Mouse (Mus musculus): ENCODE results near the gene Dpp4. TPM values are rescaled to one million over a fixed set of nuclear protein-coding genes. Genes with fewer than 3 reads are reported as not detected.

Dpp4 gene
- 17.3 and 22.4 TPM in 2 replicates for polyA plus RNA-seq (2012; rRNA removed)

DNA sequence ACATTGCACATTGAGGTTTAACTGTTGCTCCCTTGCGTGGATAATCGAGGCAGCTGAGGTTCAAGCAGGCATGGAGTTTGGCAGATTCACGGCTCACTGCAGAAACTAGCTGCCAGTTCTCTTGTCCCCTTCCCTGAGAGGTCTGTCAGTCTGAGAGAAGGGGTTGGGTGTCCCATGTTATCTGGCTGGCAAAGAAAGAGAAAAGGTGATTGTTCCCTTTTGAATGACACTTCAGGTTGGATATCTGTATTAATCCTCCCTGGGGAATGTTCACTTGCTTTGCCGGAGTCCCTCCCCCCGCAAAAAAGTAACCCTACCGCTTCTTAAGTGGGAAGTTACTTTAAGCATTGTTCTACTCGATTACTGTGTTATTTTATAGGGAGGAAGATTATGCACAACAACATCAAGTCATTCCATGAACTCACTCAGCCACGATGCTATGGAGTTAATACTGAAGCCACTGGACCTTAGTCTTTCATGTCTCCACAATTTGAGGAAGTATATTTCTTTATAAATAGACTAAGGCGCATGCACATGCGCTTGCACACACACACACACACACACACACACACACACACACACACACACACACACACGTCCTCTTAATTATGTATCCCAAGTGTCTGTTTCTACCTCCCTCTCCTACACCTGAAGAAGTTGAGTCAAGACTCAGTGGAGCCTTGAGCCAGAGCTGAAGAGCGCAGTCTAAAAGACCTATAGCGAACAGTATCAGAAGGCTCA lies at the start of gene Dpp4:
Gene Dpp4 (minus strand): TSS at position 151 of the 741 bp plus-strand sequence.
- no peak for DNase-seq (ENCODE audit: low read depth)

DNA sequence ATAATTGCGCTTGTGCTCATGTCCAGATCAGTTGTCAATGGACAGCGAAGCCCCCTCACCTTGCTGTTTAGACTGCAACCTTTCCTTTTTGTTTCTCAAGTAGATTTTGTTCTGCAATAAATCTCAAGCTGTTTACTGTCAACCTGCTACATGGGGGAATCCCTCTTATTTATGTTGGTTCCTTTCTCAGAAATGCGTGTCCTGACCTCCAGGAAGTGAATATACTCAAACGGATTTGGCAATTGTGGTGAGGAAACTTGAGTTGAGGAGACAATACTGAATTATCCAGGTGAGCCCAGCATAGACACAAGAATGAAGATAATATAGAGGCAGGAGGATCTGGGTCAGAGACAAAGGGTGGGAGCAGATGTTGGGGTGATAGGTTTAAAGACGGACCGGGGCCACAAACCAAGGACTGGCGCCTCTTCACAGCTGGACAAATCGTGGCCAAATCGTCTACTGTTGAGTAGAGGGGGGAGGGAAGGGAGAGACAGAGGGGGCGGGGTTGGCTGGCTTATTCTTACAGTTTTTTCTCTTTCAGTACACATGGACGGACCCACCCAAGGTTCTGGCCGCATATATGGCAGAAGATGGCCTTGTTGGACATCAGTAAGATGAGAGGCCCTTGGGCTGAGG lies 48.9 kb upstream of the Dpp4 start:
- no peak for DNase-seq (ENCODE audit: low read depth)

DNA sequence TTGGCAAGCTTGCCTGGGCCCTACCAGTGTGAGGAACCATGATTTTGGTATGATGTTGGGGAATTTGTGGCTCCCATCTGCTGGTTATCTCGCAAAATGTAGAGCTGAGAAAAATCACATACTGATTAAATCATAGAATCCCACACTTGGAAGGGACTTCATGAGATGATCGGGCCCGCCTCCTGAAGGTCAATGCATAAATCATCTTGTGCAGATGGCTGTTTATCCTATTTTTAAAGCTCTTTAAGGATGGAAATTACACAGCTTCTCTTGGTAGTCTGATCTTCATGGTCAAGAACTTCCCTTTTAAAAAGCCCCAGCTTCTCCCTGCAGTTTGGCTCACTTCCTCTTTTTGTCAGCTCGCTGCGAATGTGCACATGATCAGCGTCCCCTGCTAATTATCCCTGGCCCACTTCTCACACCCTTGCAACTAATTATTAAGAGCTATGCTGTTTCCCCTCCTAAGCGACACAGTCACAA lies 48.2 kb upstream of the Dpp4 start:
- no peak for DNase-seq (ENCODE audit: low read depth)

DNA sequence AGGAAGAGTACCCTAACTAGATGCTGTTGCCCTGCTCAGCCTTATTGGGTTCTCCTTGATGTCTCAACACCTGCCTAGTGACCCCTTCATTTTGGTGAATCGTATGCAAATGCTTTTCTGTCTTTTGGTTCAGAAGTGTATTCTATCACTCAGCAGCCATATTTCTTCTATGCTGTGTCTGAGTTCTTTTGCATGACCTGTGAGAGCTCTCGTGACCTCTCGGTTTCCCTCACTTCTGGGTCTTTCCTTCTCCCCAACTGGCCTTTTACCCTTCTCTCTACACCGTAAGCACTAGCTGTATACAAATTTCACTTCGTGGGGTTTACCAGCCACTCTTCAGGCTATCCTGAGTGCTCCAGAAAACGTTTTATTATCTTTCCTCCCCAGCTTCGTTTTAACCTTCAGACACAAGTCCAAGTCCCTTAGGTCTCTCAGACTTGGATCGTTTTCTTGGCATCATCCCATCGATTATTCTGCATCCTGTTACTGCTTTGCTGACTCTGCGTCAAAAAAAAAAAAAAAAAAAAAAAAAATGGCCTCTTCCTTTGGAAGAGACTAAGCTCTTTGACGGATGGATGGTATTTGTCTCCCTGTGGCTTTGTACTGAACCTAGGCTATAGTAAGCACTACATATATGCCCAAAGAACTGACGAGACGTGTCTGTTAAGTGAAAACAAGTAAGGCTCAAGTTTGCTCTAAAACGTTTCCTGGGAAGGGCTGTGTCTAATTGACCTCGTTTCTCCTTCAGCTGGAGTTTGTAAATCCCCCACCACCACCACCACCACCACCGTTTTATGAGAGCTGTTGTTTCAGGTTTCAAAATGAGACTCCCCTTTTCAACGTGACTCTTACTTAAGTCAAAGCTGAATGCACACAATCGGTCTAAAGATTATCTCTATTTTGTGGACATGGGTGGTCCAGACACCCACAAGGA lies 47.5 kb upstream of the Dpp4 start:
- DNase-seq (ENCODE audit: low read depth): no peak

DNA sequence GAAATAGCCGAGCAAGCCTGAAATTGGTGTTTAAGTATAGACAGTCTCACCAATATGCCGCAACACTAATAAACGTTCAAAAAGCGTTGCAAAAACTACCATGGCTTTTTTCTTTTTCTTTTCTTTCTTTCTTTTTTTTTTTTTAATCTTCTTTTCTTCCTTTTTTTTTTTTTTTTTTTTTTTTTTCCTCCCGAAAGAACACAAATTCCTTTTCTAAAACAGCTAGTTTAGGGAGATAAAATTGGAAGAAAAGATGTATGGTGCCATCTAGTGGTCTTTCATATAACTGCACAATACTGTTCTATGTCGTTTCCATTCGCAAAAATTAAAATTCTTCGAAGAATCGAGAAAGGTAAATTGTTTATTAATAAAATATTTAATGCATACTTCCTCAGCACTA lies 46.0 kb upstream of the Dpp4 start:
- no peak for DNase-seq (ENCODE audit: low read depth)

DNA sequence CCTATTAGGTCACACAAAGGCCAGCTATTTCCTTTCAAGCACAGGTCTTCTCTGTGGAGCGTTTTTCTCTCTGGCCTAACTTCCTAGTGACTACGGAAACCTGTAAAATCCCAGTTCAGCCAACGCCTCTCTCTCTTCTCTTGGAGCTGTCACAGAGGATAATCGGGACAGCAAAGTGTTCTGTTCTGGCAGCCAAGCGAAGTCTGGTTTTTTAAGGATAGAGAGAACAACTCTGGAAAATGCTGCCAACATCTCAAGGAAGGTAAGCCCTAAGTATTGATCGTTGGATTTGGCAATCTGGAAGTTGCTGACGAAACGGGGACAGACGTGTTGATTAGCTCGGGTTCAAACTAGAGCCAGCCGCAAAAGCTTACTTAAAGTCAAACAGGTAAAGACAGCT lies 43.0 kb upstream of the Dpp4 start:
- peak; percentile 24 for DNase-seq (ENCODE audit: low read depth)

DNA sequence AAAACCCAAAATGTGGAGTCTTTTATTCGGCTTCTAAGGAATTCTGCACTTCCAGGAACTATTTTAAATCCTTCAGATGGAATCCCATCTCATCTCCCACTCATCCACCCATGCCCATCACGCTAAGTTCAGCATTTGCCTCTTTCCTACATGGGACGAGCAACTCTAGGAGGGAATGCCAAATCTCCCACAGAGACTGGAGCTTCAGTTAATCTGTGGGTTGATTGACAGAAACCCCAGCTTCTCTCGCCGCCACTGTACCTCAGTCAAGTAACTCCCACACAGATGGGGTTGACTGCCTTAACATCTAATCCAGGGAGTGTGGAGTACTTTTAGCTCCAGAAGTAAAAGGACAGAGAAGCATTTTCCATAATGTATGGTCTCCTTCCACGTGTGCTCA lies 42.0 kb upstream of the Dpp4 start:
- no peak for DNase-seq (ENCODE audit: low read depth)

DNA sequence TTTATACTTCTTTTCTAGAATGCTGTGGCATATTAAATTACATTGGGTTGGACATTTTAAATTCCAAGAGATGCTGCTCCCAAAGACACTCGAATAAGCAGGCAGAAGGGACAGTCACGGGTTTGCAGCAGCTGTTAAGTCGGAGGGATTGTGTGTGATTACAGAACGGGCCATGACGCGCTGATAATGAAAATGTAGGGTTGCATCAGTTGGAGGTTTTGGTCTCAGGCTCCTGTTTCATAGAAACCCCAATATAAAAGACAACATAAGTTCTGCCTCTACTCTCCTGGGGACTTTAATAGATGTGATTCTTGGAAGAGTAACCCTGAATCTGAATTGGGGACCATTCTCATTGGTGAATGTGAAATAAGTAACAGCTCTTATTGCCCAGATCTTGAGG lies 38.3 kb upstream of the Dpp4 start:
- no peak for DNase-seq (ENCODE audit: low read depth)

DNA sequence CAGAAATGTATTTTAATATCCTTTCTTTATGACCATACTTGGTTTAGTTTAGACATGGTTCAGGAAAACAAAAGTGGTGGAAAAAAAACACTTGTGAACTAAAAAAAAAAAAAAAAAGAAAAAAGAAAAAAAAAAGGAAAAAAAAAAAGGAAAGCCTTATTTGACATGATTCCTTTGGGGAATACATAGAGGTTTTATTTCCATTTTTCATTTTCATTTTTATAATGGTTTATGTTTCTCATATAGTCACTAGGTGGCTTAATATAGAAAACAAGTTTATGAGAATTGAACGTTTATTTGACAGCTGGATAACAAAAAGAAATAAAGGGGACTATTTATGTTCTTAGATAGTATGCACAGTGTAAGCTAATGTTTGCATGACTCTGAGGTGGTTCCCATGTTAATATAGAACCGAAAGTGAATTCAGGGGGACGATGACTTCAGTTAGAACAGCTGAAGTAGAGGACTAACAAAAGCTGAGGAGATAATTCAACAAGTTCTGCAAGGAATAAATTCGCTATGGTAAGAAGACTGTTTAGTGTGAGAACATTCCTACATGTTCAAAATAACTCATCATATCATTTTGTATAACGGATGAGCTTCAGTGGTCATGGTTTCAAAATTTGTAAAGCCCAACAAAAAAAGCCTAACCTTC lies 37.8 kb upstream of the Dpp4 start:
- DNase-seq (ENCODE audit: low read depth): no peak

DNA sequence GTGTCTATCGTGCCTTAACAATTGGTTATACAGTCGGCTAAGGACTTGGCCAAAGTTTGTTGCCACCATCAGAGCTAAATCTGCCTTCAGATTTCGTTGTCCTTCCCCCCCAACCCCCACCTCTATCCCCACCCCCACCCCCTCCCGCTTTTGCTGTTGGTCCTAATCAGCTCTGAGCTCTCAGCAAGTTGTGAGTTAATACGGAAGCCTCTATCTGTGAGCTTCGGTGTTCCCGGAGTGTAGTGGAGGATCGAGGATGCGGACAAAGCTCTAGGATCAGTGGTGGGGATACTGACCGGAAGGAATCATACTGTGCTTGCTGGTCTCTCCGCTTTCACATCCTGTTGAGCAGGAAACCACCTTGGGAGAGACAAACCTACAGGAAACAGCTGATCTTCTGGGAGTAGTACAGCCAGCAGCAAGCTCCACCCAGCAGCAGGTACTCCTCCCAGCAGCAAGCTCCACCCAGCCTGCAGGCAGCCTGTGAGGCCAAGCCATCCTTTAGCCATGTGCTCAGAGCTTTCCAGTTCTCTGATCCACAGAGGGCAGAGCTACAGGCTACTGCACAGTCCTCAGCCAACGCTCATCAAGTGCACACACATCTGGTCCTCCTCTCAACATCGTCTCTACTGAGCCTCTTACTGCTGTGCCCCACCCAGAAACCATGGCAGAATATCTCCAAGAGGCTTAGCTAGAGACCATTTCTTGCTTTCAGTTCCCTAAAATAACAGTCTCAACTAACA lies 28.9 kb upstream of the Dpp4 start:
- no peak for DNase-seq (ENCODE audit: low read depth)

DNA sequence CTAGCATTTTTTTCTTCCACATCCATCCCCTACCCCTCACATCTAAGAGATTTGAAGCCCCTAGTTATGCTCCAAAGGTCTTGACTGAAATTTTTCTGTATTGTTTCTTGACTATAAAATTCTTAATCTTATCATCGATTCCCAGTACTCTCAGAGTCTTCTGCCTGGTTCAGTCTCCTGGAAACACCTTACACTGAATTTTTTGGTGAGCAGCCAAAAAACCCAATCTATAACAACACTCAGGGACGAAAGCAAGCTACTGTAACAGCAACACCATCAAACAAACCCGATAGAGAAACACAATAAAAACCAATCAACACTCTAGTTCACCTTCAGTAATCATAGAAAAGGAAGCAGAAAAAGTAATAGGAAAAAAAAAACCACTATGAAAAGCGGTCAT lies 28.1 kb upstream of the Dpp4 start:
- DNase-seq (ENCODE audit: low read depth): no peak

DNA sequence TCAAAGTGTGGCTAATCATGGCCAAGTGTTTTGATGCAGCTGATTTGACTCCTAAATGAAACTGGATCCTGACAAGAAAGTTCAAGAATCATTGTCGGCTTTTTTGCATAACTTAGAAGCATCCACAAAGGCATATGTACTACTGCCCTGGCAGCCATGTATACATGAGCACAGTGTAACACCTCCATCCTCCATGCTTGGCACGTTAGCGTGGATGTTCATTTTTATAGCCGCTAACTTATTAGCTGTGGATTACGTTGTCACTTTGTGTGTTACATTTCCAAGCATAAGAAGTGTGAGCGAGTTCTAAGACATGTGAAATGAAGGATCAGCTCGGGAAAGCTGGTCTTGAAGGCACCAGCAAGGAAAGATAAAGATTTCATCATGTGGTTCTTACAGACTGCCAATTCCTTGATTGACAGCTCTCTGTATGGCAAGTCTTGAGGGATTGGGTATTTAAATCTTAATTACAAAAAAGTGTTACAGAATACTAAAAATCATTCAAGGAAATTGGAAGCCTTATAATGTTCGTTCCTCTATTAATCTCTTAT lies 19.3 kb upstream of the Dpp4 start:
- DNase-seq (ENCODE audit: low read depth): no peak

DNA sequence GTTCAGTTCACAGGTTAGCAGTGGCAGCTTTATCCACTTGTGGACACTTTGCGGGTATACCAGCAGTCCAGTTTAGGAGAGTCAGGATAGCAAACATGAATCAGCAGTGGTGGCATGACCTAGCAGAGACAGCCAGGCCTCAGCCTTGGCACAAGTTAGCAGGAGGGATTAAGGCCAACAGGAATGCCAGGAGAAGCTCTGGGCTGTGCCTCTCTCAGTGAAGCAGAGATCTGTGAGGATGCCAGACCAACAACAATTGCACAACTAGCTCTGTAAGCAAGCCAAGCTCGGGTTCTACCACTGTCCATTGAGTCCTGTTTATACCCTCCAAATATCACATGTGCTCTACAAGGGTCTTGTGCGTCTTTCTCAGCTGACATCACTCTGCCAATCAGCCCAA lies 13.9 kb upstream of the Dpp4 start:
- DNase-seq (ENCODE audit: low read depth): peak; percentile 68

DNA sequence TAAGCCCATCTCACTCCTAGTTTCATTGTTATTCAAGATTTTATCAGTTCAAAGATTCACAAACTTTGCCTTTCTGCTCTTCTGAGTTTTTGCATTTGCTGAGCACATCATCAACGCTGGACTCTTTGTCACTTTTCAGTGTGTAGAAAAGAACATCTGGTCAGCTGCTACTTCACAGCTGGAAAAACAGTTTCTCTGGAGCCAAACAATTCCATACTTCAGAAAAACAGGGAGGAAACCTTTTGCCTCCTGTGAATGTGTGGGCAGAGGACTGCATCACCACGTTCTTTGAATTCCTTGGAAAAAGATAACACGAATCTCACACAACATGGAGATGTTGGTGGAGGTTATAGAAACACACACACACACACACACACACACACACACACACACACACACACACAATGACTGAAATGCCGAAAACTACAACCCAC lies 11.3 kb upstream of the Dpp4 start:
- no peak for DNase-seq (ENCODE audit: low read depth)

DNA sequence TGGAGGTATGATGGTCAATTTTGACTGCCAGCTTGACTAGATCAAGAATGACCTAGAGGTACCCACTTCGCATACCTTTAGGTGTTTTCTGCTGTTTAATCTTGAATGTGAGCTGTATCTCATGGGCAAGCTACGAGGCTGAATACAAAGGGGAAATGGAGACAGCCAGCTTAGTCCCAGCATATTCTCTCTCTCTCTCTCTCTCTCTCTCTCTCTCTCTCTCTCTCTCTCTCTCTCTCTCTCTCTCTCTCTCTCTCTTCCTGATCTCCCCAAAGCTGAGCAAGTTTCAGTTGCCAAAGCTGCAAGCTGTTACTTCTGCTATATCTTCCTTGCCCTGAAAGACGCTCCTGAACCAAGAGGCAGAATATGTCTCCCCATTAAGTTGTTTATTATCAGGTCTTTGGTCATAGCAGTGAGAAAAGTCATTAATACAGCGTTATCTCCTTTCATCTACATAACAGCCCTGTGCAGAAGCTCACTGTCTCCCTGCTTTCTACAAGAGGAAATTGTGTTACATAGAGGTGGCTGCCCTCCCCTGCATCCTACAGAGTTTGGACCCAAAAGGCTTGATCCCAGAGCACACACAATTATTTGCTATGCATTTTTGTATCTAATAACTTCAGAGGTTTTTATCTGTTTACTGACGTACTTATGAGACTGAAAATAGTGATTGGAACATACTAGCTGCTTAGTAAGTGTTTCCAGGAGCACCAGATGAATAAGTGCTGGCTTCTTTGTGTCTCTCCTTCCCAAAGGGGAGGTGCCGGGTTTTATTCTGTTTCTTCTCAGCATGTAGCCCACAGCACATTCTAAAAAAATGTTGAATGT lies 10.7 kb upstream of the Dpp4 start:
- DNase-seq (ENCODE audit: low read depth): no peak

DNA sequence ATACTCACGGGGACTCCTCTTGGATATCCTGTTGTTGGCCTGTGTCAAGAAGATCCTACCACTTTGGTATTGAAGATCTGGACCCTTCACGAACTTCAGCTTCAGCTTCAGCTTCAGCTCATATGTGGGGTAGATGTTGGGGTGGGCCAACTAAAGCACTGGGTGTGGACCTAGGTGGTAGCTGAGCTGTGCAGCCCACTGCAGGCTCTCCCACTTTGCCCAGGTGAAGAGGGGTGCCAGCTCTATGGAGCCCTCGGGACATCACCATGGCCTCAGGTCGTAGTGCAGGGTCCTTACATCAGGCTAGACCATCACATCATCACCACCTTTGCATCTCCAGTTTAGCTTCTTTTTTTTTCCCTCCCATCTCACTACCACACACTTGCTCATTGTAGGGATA lies 9.2 kb upstream of the Dpp4 start:
- no peak for DNase-seq (ENCODE audit: low read depth)

DNA sequence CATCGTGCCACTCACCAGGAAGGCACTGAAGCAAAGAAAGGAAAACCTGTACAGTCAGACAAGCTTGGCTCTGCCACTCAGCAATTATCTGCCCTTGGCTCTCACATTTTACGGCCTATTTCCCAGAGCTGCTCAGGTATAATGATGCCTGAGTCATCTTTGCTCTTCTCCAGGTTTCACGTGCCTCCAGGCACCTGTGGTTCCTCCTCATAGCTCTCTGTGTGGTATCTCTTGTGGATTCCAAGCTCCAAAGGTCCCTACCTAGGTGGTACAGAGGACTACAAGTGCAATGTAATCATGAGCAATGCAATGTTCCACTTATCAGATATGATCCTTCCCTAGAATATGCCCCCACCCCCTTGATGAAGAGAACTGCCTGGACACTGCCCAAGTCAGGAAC lies 8.0 kb upstream of the Dpp4 start:
- DNase-seq (ENCODE audit: low read depth): no peak

DNA sequence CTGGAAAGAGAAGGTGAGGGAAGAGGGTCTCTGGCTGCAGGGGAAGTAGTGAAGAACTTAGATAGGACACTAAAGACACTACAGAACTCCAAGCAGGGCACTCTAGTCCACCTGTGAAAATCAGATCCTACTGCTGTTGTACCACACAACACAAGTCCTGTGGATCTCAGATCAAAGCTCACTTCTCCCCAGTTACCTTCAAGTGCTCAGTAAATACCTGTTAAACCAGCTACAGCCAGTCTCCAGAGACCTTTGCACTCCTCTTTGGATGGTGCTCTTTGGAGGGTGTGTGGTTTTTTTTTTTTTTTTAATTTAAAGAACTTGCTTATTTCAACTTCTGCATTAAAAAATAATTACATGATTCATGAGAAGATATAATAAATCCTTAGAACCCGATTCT lies 5.2 kb upstream of the Dpp4 start:
- DNase-seq (ENCODE audit: low read depth): no peak

DNA sequence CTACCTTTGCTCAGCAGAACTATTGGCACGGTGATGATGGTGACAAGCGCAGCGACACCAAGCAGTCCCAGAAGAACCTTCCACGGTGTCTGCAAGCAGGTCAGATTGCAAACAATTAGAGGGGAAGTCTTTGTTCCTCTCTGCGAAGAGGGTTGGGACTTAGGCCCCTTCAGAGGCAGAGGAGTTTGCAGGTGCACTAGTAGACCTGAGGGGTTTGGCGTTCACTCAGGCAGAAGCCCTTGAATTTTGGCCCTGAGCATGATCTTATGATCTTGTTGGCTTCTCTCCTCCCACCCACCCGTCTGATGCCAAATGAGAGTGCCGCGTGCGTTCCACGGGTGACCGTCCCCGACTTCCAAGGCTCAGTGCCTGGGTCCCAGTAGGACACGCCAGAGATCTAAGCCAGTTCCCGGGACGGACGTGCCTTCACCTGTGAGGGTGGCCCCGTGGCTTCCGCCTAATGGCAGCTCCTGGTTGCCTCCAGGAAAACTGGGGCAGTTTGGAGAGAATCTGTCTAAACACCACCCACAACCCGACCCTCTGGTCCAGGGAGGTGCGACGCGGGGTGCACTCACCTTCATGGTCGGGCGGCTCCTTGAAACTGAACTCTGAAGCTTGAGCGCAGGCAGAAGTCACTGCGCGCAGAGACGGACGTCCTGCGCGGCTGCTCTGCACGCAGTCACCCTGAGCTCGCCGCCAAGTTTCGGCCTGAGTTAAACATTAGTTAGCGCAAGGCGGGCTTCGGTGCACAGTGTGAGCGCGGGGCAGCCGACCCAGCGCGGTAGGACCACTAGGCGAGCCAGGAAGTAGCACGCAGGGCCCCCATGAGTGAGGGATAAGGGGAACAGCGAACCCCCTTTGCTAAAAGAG lies 585 bp downstream of the Dpp4 start:
- no peak for DNase-seq (ENCODE audit: low read depth)
